ENCODE assay signal across 8 mouse cellular contexts in the genomic region with DNA sequence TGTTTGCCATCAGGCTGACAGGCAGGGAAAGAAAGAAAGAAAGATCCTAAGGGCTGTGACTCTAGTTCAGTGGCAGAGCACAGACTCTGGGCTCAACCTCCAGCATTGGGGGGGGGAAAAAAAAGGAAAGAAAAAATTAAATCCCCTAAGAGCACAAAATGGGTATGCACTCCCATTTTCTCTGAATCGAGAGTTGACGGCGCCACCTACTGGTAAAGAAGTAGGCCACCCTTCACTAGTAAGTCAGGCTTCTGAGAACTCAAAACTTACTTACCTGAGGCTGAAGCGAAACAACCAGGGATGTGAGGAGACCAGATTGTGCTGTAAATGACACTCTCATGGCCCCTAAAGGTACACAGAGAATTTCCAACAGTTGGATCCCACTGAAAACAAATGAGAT. TPM values are rescaled to one million over a fixed set of nuclear protein-coding genes. Genes with fewer than 3 reads are reported as not detected.
DNase-seq lines count a peak whose midpoint lies in the region; ATAC-seq and TF ChIP-seq lines count a peak whose summit lies in the region.

No protein-coding gene starts in this region.

- 21% methylated on average over 4 of the region's 4 CpGs for WGBS in hindbrain, embryonic 10.5 days
- WGBS in hindbrain, embryonic 12.5 days = 20% methylated on average over 4 of the region's 4 CpGs
- 19% methylated on average over 4 of the region's 4 CpGs for WGBS in embryonic facial prominence, embryonic 10.5 days

- CTCF ChIA-PET in Patski (lab: Charles Lee) = no interaction called here

- ATAC-seq in hindbrain, embryonic 12.5 days (ENCODE audit: low FRiP score) = no peak
- ATAC-seq in Patski = no peak
- ATAC-seq in monocyte, adult 5-6 weeks (replicated peaks; ENCODE audit: insufficient number of reproducible peaks, low FRiP score, low TSS enrichment, poor library complexity, severe bottlenecking) = 0 out of 2 replicates have a peak, but pooled peaks have one; percentile 27

- H3K9ac ChIP-seq in hindbrain, embryonic 12.5 days = no peak overlapping the region

- POLR2A ChIA-PET in Patski (lab: Charles Lee) = interaction anchor here (0.5 kb wide), 1 partner anchor 158 kb away, joined by 4 read pairs; no protein-coding TSS in a partner anchor

- peak; percentile 81 for TF ChIP-seq CTCF in Patski (IDR thresholded peaks at IDR 0.05)

- peak; percentile 25 for DNase-seq in hindbrain, embryonic 10.5 days (ENCODE audit: low spot score)
- DNase-seq in A20 (ENCODE audit: low read depth, low spot score) = peak; percentile 65
- no peak for DNase-seq in Patski (ENCODE audit: low read depth, low spot score)
- peak; percentile 41 for DNase-seq in embryonic facial prominence, embryonic 10.5 days (ENCODE audit: low spot score)
- DNase-seq in layer of hippocampus, postnatal 10 days (ENCODE audit: low spot score in 2 of 2) = peak; percentile 57 to 62
- DNase-seq in thymus, postnatal 10 days (ENCODE audit: low spot score in 2 of 2) = peak; percentile 11 to 66

- no peaks in the 10 kb centered on the region for H3K9me3 ChIP-seq in hindbrain, embryonic 10.5 days
- H3K9me3 ChIP-seq in hindbrain, embryonic 12.5 days (replicated peaks) = no peaks in the 10 kb centered on the region
- no peaks in the 10 kb centered on the region for H3K9me3 ChIP-seq in embryonic facial prominence, embryonic 10.5 days

- 0 out of 2 replicates have a peak, but pooled peaks cover 7% of the 10 kb centered on the region for H3K36me3 ChIP-seq in hindbrain, embryonic 10.5 days
- peaks cover 4% of the 10 kb centered on the region; the same call in 1 of the 2 replicates for H3K36me3 ChIP-seq in hindbrain, embryonic 12.5 days
- peaks cover 6% of the 10 kb centered on the region for H3K36me3 ChIP-seq in embryonic facial prominence, embryonic 10.5 days (replicated peaks)

- in situ Hi-C loops in Patski (cut with MboI; ENCODE audit: low pct_unique_long_range_greater_than_20kb) = loop anchor here (5.0 kb wide), 2 partner anchors 192 to 652 kb away; no protein-coding TSS in a partner anchor

- H3K4me1 ChIP-seq in hindbrain, embryonic 10.5 days (replicated peaks) = no peaks in the 10 kb centered on the region
- no peaks in the 10 kb centered on the region for H3K4me1 ChIP-seq in hindbrain, embryonic 12.5 days
- no peaks in the 10 kb centered on the region for H3K4me1 ChIP-seq in embryonic facial prominence, embryonic 10.5 days

- no peak overlapping the region for H3K27ac ChIP-seq in hindbrain, embryonic 10.5 days
- H3K27ac ChIP-seq in hindbrain, embryonic 12.5 days = no peak overlapping the region
- H3K27ac ChIP-seq in embryonic facial prominence, embryonic 10.5 days (replicated peaks) = no peak overlapping the region

- H3K4me3 ChIP-seq in hindbrain, embryonic 10.5 days = no peak overlapping the region
- no peak overlapping the region for H3K4me3 ChIP-seq in hindbrain, embryonic 12.5 days
- no peak overlapping the region for H3K4me3 ChIP-seq in embryonic facial prominence, embryonic 10.5 days

- no peaks in the 10 kb centered on the region for H3K27me3 ChIP-seq in hindbrain, embryonic 10.5 days (ENCODE audit: insufficient read depth, poor library complexity, severe bottlenecking)
- H3K27me3 ChIP-seq in hindbrain, embryonic 12.5 days = no peaks in the 10 kb centered on the region
- no peaks in the 10 kb centered on the region for H3K27me3 ChIP-seq in Patski
- H3K27me3 ChIP-seq in embryonic facial prominence, embryonic 10.5 days (replicated peaks; ENCODE audit: low read depth, poor library complexity, severe bottlenecking) = no peaks in the 10 kb centered on the region

- no peak overlapping the region for H3K4me2 ChIP-seq in hindbrain, embryonic 12.5 days (replicated peaks)

RNA-seq across cellular contexts. Expression of gene Pex7, which starts 13.5 kb away (rescaled TPM):
- 31.7 and 33.0 TPM in 2 replicates for polyA plus RNA-seq in hindbrain, embryonic 10.5 days (2016; fragmentation: Nextera tagmentation; extraction: Ambion mirVana)
- 29.3 and 30.1 TPM in 2 replicates for polyA plus RNA-seq in hindbrain, embryonic 12.5 days (2016; fragmentation: Nextera tagmentation; extraction: Ambion mirVana)
- polyA plus RNA-seq in Patski (2021) = 43.4 TPM
- 22.6 and 24.8 TPM in 2 replicates for polyA plus RNA-seq in embryonic facial prominence, embryonic 10.5 days (2016; fragmentation: Nextera tagmentation; extraction: Ambion mirVana)
- total RNA-seq in layer of hippocampus, postnatal 10 days (2021) = 10 to 100 TPM; 23.5 to 26.5 TPM
- 19.8 to 34.3 TPM (median 20.9 TPM) in 3 replicates for total RNA-seq in monocyte, adult 5-6 weeks (2017)

RNA-seq across cellular contexts. Expression of gene Map3k5, which starts 40.3 kb away (rescaled TPM):
- 0.46 and 0.55 TPM in 2 replicates for polyA plus RNA-seq in hindbrain, embryonic 10.5 days (2016; fragmentation: Nextera tagmentation; extraction: Ambion mirVana)
- polyA plus RNA-seq in hindbrain, embryonic 12.5 days (2016; fragmentation: Nextera tagmentation; extraction: Ambion mirVana) = 1.3 TPM in 2 replicates
- polyA plus RNA-seq in Patski (2021) = 14.8 TPM
- polyA plus RNA-seq in embryonic facial prominence, embryonic 10.5 days (2016; fragmentation: Nextera tagmentation; extraction: Ambion mirVana) = 0.86 and 1.4 TPM in 2 replicates
- 10 to 100 TPM; 18.6 to 19.0 TPM for total RNA-seq in layer of hippocampus, postnatal 10 days (2021)
- total RNA-seq in monocyte, adult 5-6 weeks (2017) = 85.0 to 99.2 TPM (median 85.5 TPM) in 3 replicates

RNA-seq across cellular contexts. Expression of gene Slc35d3, which starts 42.7 kb away (rescaled TPM):
- 0.71 and 0.78 TPM in 2 replicates for polyA plus RNA-seq in hindbrain, embryonic 10.5 days (2016; fragmentation: Nextera tagmentation; extraction: Ambion mirVana)
- 0.79 and 0.93 TPM in 2 replicates for polyA plus RNA-seq in hindbrain, embryonic 12.5 days (2016; fragmentation: Nextera tagmentation; extraction: Ambion mirVana)
- not detected for polyA plus RNA-seq in Patski (2021)
- polyA plus RNA-seq in embryonic facial prominence, embryonic 10.5 days (2016; fragmentation: Nextera tagmentation; extraction: Ambion mirVana) = 0.39 and 0.71 TPM in 2 replicates
- under 1 TPM; 0.49 to 0.53 TPM for total RNA-seq in layer of hippocampus, postnatal 10 days (2021)
- 0.87 TPM in 1 of 3 replicates, not detected in the others for total RNA-seq in monocyte, adult 5-6 weeks (2017)
